Mouse (Mus musculus): ENCODE measurements at regions not wholly inside any gene's neighbourhood (a gene's known extent, or its start where the extent isn't known, plus 50 kb on each side); places are given as distances from the start of the nearest gene placed in this dataset.

DNA sequence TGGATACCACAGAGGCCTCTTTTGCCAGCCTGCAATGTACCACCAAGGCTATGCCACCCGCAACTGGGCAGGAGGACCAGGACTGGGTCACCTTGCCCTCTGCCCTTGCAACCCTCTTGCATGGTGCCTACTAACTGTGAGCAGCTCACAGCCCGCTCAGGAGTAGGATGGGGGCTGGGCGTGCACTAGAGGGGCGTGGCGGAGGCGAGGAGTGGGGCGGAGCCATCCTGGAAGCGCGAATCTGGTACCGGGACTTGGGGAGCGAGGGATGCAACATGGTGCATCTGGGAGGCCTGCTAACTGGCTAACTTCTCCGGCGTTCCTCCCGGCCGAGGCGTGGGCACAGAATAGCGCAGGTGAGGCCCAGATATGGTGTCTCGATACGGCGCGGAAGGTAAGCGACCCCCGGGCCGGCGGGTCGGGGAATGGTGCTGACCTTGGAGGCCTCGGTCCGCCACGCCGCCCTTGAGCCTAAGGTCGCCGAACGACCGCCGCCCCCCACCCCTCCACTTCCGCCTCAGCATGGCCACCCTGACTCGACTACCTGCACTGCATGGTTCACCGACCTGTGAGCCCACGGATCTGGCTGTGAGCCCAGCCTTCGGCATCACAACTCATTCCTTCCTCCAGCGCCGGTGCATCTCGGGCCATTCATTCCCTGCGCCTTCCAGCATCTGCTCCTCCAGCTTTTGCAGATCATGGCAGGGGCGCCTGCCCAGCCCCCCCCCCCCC, 59.7 kb upstream of the Gdi2 start:
- peak overlapping the region; percentile 76 for H3K4me2 ChIP-seq (ENCODE audit: insufficient read depth, low read depth, poor library complexity, severe bottlenecking)
- H3K36me3 ChIP-seq (replicated peaks in 1 of 2; ENCODE audit: control insufficient read depth in 1 of 2, insufficient read depth in 1 of 2, low read length in 1 of 2) = peaks cover 0 to 16% of the 10 kb centered on the region in 2 experiments
- dilution Hi-C loops (cut with MboI; ENCODE audit: extremely low pct_ligation_motif_present, extremely low pct_unique_long_range_greater_than_20kb, low sequenced_read_pairs) (no loop called here), in situ Hi-C loops (cut with MboI; ENCODE audit: low pct_ligation_motif_present, low pct_unique_long_range_greater_than_20kb, low sequenced_read_pairs) (no loop called here)
- peak; percentile 83 for DNase-seq (ENCODE audit: extremely low read depth)
- H3K4me3 ChIP-seq (replicated peaks in 1 of 3; ENCODE audit: low read depth in 2 of 3, low read length in 2 of 3, poor library complexity in 1 of 3) = peak overlapping the region; percentile 73 to 94 (median 81)
- TF ChIP-seq MAFK (IDR thresholded peaks at IDR 0.05; ENCODE audit: insufficient replicate concordance, low read length) (no peak), ELF1 (IDR thresholded peaks at IDR 0.05; ENCODE audit: low read depth, low read length) (0 out of 2 replicates have a peak, but pooled peaks have one; percentile 48), RAD21 (IDR thresholded peaks at IDR 0.05; ENCODE audit: low read depth, low read length) (no peak), BHLHE40 (IDR thresholded peaks at IDR 0.05; ENCODE audit: low read depth, low read length) (no peak), POLR2A (IDR thresholded peaks at IDR 0.05; ENCODE audit: low read depth, low read length) (peak; percentile 83), NRF1 (IDR thresholded peaks at IDR 0.05; ENCODE audit: low read depth, low read length) (0 out of 2 replicates have a peak, but pooled peaks have one; percentile 23), POLR2AphosphoS2 (IDR thresholded peaks at IDR 0.05; ENCODE audit: low read depth, low read length) (peak; percentile 23; the same call in 1 of the 2 replicates), GABPA (IDR thresholded peaks at IDR 0.05; ENCODE audit: insufficient replicate concordance, low read depth, low read length) (no peak), KAT2A (IDR thresholded peaks at IDR 0.05; ENCODE audit: insufficient replicate concordance, low read length) (0 out of 2 replicates have a peak, but pooled peaks have one; percentile 31), PAX5 (IDR thresholded peaks at IDR 0.05; ENCODE audit: low read length) (no peak), CHD2 (IDR thresholded peaks at IDR 0.05; ENCODE audit: low read length) (peak; percentile 84), NELFE (IDR thresholded peaks at IDR 0.05; ENCODE audit: low read depth, low read length) (peak; percentile 49; the same call in 1 of the 2 replicates), CTCF (conservative IDR thresholded peaks at IDR 0.05 in 1 of 2, IDR thresholded peaks at IDR 0.05 in 1 of 2; ENCODE audit: low read depth in 2 of 2, low read length in 2 of 2) (no peak), ZKSCAN1 (IDR thresholded peaks at IDR 0.05; ENCODE audit: borderline replicate concordance, low read depth, low read length) (no peak), RCOR1 (conservative IDR thresholded peaks at IDR 0.05; ENCODE audit: low read depth, low read length) (0 out of 2 replicates have a peak, but pooled peaks have one; percentile 33), JUND (conservative IDR thresholded peaks at IDR 0.05; ENCODE audit: low read depth, low read length) (no peak), ZMIZ1 (IDR thresholded peaks at IDR 0.05; ENCODE audit: low read depth, low read length) (peak; percentile 69; the same call in 1 of the 2 replicates), SIN3A (IDR thresholded peaks at IDR 0.05; ENCODE audit: low read length) (peak; percentile 76), UBTF (IDR thresholded peaks at IDR 0.05; ENCODE audit: low read depth, low read length) (no peak), MAX (IDR thresholded peaks at IDR 0.05; ENCODE audit: low read length) (peak; percentile 66), ZC3H11A (IDR thresholded peaks at IDR 0.05; ENCODE audit: low read depth, low read length) (no peak), MEF2A (IDR thresholded peaks at IDR 0.05; ENCODE audit: borderline replicate concordance, low read depth, low read length) (no peak), ZNF384 (IDR thresholded peaks at IDR 0.05; ENCODE audit: low read depth, low read length) (no peak), EP300 (IDR thresholded peaks at IDR 0.05; ENCODE audit: low read length) (no peak), TBP (conservative IDR thresholded peaks at IDR 0.05; ENCODE audit: low read depth, low read length) (0 out of 2 replicates have a peak, but pooled peaks have one; percentile 51), MXI1 (IDR thresholded peaks at IDR 0.05; ENCODE audit: low read depth, low read length) (peak; percentile 77), MAZ (IDR thresholded peaks at IDR 0.05; ENCODE audit: low read depth, low read length) (peak; percentile 65; the same call in 1 of the 2 replicates), HCFC1 (IDR thresholded peaks at IDR 0.05; ENCODE audit: low read depth, low read length) (peak; percentile 52), USF1 (IDR thresholded peaks at IDR 0.05; ENCODE audit: low read depth, low read length) (no peak), ETS1 (conservative IDR thresholded peaks at IDR 0.05; ENCODE audit: low read depth, low read length) (no peak), CHD1 (IDR thresholded peaks at IDR 0.05; ENCODE audit: low read depth, low read length) (no peak), JUN (IDR thresholded peaks at IDR 0.05; ENCODE audit: insufficient read depth, low read depth, low read length) (no peak), IRF4 (IDR thresholded peaks at IDR 0.05; ENCODE audit: low read depth, low read length) (peak; percentile 44; the same call in 1 of the 2 replicates), E2F4 (IDR thresholded peaks at IDR 0.05; ENCODE audit: insufficient replicate concordance, low read depth, low read length) (peak; percentile 80; the same call in 1 of the 2 replicates), MYC (IDR thresholded peaks at IDR 0.05; ENCODE audit: low read depth, low read length) (0 out of 2 replicates have a peak, but pooled peaks have one; percentile 68), USF2 (conservative IDR thresholded peaks at IDR 0.05; ENCODE audit: low read depth, low read length) (no peak), TCF12 (IDR thresholded peaks at IDR 0.05; ENCODE audit: low read depth, low read length) (peak; percentile 71)
- no peaks in the 10 kb centered on the region for H3K27me3 ChIP-seq (replicated peaks)
- peak overlapping the region; percentile 71 for H3K9ac ChIP-seq (ENCODE audit: insufficient read depth, low read depth)
- 0 out of 2 replicates have a peak, but pooled peaks cover 1% of the 10 kb centered on the region for H3K79me2 ChIP-seq (replicated peaks; ENCODE audit: control insufficient read depth, extremely low read depth, insufficient read depth, poor library complexity, severe bottlenecking)
- peaks cover under 1% of the 10 kb centered on the region for H3K9me3 ChIP-seq (replicated peaks; ENCODE audit: low read length)
- H3K27ac ChIP-seq (ENCODE audit: insufficient read depth, low read depth) = 0 out of 2 replicates have a peak overlapping the region, but pooled peaks have one; percentile 3
- peaks cover 6 to 25% of the 10 kb centered on the region in 2 experiments; a peak in 3 of 4 replicates for H3K4me1 ChIP-seq (ENCODE audit: control insufficient read depth in 1 of 2, insufficient read depth in 2 of 2)

All from CH12.LX (cell line).